In genomic region chr7:141474160-141474559, GRCm38 (mm10) we compare ENCODE assay signal across 9 mouse cellular contexts. TPM values are rescaled to one million over a fixed set of nuclear protein-coding genes. Genes with fewer than 3 reads are reported as not detected.
DNase-seq lines count a peak whose midpoint lies in the region; ATAC-seq and TF ChIP-seq lines count a peak whose summit lies in the region.
"Had no signal": no experiment of that assay in that cellular context is flagged by ENCODE, and none has a peak within 500 bp of the region (broad histone marks: within the 10 kb centered on the region; RNA-seq: fewer than 3 reads in every experiment).

No protein-coding gene starts in this region.

- no peaks in the 10 kb centered on the region for H3K27me3 ChIP-seq in heart, embryonic 13.5 days (replicated peaks)
- no peaks in the 10 kb centered on the region for H3K27me3 ChIP-seq in G1E (ENCODE audit: insufficient read depth, low read length)
- H3K27me3 ChIP-seq in heart, postnatal 0 days (ENCODE audit: control insufficient read depth, insufficient read depth, low read length) = no peaks in the 10 kb centered on the region

- no peak for ATAC-seq in heart, embryonic 13.5 days (ENCODE audit: extremely low read depth, insufficient number of reproducible peaks, low FRiP score, low TSS enrichment)
- ATAC-seq in G1E (ENCODE audit: extremely low read depth, insufficient number of reproducible peaks, low FRiP score, poor library complexity, severe bottlenecking) = no peak
- ATAC-seq in heart, postnatal 0 days (ENCODE audit: insufficient read depth, low read depth) = no peak

- peaks cover 38% of the 10 kb centered on the region for H3K36me3 ChIP-seq in heart, embryonic 13.5 days
- H3K36me3 ChIP-seq in G1E (replicated peaks) (peaks cover 58% of the 10 kb centered on the region), macrophage (ENCODE audit: inconsistent target) (peaks cover 17% of the 10 kb centered on the region; the same call in 1 of the 2 replicates)
- H3K36me3 ChIP-seq in heart, postnatal 0 days (replicated peaks; ENCODE audit: control insufficient read depth, insufficient read depth, low read length) = peaks cover 32% of the 10 kb centered on the region

- H3K9ac ChIP-seq in heart, embryonic 13.5 days = peak overlapping the region; percentile 91
- peak overlapping the region; percentile 80 for H3K9ac ChIP-seq in heart, postnatal 0 days (replicated peaks; ENCODE audit: low read depth, low read length)

- no peak for DNase-seq in heart, adult 18-20 months
- no peak for DNase-seq in G1E (ENCODE audit: low spot score)
- DNase-seq in heart, postnatal 0 days (ENCODE audit: low spot score) = no peak
- no peak for DNase-seq in urinary bladder, postnatal 25 days (ENCODE audit: low spot score)
- no peak for DNase-seq in gastrocnemius, adult 8-10 months (ENCODE audit: low spot score in 2 of 2)
- no peak for DNase-seq in urinary bladder, adult 18-20 months (ENCODE audit: low spot score in 2 of 2)

- H3K4me1 ChIP-seq in heart, embryonic 13.5 days = peaks cover 61% of the 10 kb centered on the region
- peaks cover 78% of the 10 kb centered on the region for H3K4me1 ChIP-seq in G1E (ENCODE audit: insufficient read depth, low read depth, low read length)
- peaks cover 48% of the 10 kb centered on the region for H3K4me1 ChIP-seq in heart, postnatal 0 days (ENCODE audit: control insufficient read depth, insufficient read depth)

- peak overlapping the region; percentile 88 for H3K4me3 ChIP-seq in heart, embryonic 13.5 days
- H3K4me3 ChIP-seq in G1E (ENCODE audit: low read depth, low read length) = peak overlapping the region; percentile 84
- H3K4me3 ChIP-seq in heart, postnatal 0 days (ENCODE audit: low read depth, low read length) = peak overlapping the region; percentile 69
- peak overlapping the region; percentile 91 for H3K4me3 ChIP-seq in macrophage (ENCODE audit: inconsistent target)

- WGBS in heart, embryonic 13.5 days = 5% methylated on average over 5 of the region's 5 CpGs
- 5% methylated on average over 5 of the region's 5 CpGs for WGBS in heart, postnatal 0 days
- WGBS in macrophage (ENCODE audit: missing documents) = 8% methylated on average over 5 of the region's 5 CpGs

- no peak for TF ChIP-seq CTCF in G1E (IDR thresholded peaks at IDR 0.05; ENCODE audit: low read depth, low read length)
- TF ChIP-seq CTCF in heart, postnatal 0 days (IDR thresholded peaks at IDR 0.05; ENCODE audit: low read depth) = no peak

- H3K79me2 ChIP-seq in macrophage (ENCODE audit: inconsistent target) = peaks cover 72% of the 10 kb centered on the region

- peak overlapping the region; percentile 95 for H3K4me2 ChIP-seq in heart, embryonic 13.5 days
- H3K4me2 ChIP-seq in heart, postnatal 0 days (ENCODE audit: low read depth, low read length) = peak overlapping the region; percentile 93

- no peak for TF ChIP-seq EP300 in heart, postnatal 0 days (IDR thresholded peaks at IDR 0.05; ENCODE audit: low read depth)

- H3K9me3 ChIP-seq in heart, embryonic 13.5 days = no peaks in the 10 kb centered on the region
- no peaks in the 10 kb centered on the region for H3K9me3 ChIP-seq in G1E (replicated peaks)
- H3K9me3 ChIP-seq in heart, postnatal 0 days (replicated peaks; ENCODE audit: control insufficient read depth, low read length) = no peaks in the 10 kb centered on the region

- no peak overlapping the region for H3K27ac ChIP-seq in heart, embryonic 13.5 days (replicated peaks)
- H3K27ac ChIP-seq in heart, postnatal 0 days (ENCODE audit: low read depth) = no peak overlapping the region
- H3K27ac ChIP-seq in macrophage = no peak overlapping the region

RNA-seq across cellular contexts. Expression of gene Polr2l, which starts 0.8 kb away (rescaled TPM):
- polyA plus RNA-seq in heart, embryonic 13.5 days (2015; fragmentation: Nextera tagmentation; extraction: Ambion mirVana) = 67.3 and 76.3 TPM in 2 replicates
- 10 to 100 TPM; 82.3 to 97.7 TPM for total RNA-seq in heart, adult 18-20 months (2021)
- total RNA-seq in G1E (2014; fragmentation: Nextera tagmentation) = 13.0 and 18.7 TPM in 2 replicates
- total RNA-seq in G1E (2017) = 61.0 and 66.9 TPM in 2 replicates
- polyA plus RNA-seq in G1E (2012) = 58.3 and 69.4 TPM in 2 replicates
- total RNA-seq in heart, postnatal 0 days (2014; rRNA removed; ENCODE audit: low replicate concordance) = 17.4 and 32.3 TPM in 2 replicates
- 77.6 and 81.3 TPM in 2 replicates for polyA plus RNA-seq in heart, postnatal 0 days (2015; fragmentation: Nextera tagmentation; extraction: Ambion mirVana)
- 1 to 10 TPM in 20 of 26 experiments, under 1 TPM in 5, not detected in 1; 0.66 to 4.8 (median 1.9) TPM for total RNA-seq in macrophage (2018; cell fraction: chromatin; rRNA removed)
- total RNA-seq in macrophage (2018; cell fraction: cytosol; rRNA removed) = 10 to 100 TPM; 12.7 to 21.0 (median 16.7) TPM
- 10 to 100 TPM in 1 of 26 experiments, 1 to 10 TPM in 25; 2.0 to 10.8 (median 4.9) TPM for total RNA-seq in macrophage (2018; cell fraction: nucleus; rRNA removed)
- 8.3 to 22.8 TPM (median 12.8 TPM) in 3 replicates for polyA plus RNA-seq in macrophage (2018)
- 10 to 100 TPM; 57.4 to 68.5 (median 63.7) TPM for total RNA-seq in gastrocnemius, adult 8-10 months (2022)

RNA-seq across cellular contexts. Expression of gene Tspan4, which starts 0.9 kb away (rescaled TPM):
- polyA plus RNA-seq in heart, embryonic 13.5 days (2015; fragmentation: Nextera tagmentation; extraction: Ambion mirVana) = 64.5 and 68.8 TPM in 2 replicates
- 10 to 100 TPM; 18.9 to 22.9 TPM for total RNA-seq in heart, adult 18-20 months (2021)
- total RNA-seq in G1E (2014; fragmentation: Nextera tagmentation) = 13.5 and 14.6 TPM in 2 replicates
- total RNA-seq in G1E (2017) = 28.7 and 35.3 TPM in 2 replicates
- 15.3 and 16.2 TPM in 2 replicates for polyA plus RNA-seq in G1E (2012)
- total RNA-seq in heart, postnatal 0 days (2014; rRNA removed; ENCODE audit: low replicate concordance) = 84.2 and 87.8 TPM in 2 replicates
- polyA plus RNA-seq in heart, postnatal 0 days (2015; fragmentation: Nextera tagmentation; extraction: Ambion mirVana) = 72.2 and 72.3 TPM in 2 replicates
- total RNA-seq in macrophage (2018; cell fraction: chromatin; rRNA removed) = 10 to 100 TPM in 22 of 26 experiments, 1 to 10 TPM in 4; 5.5 to 64.4 (median 18.6) TPM
- 100 to 1,000 TPM in 13 of 26 experiments, 10 to 100 TPM in 13; 59.2 to 144 (median 95.9) TPM for total RNA-seq in macrophage (2018; cell fraction: cytosol; rRNA removed)
- 10 to 100 TPM; 20.5 to 94.6 (median 59.4) TPM for total RNA-seq in macrophage (2018; cell fraction: nucleus; rRNA removed)
- polyA plus RNA-seq in macrophage (2018) = 48.8 to 142 TPM (median 129 TPM) in 3 replicates
- total RNA-seq in gastrocnemius, adult 8-10 months (2022) = 10 to 100 TPM in 2 of 4 experiments, 1 to 10 TPM in 2; 8.1 to 15.1 (median 11.9) TPM

RNA-seq across cellular contexts. Expression of gene Cd151, which starts 7.0 kb away (rescaled TPM):
- polyA plus RNA-seq in heart, embryonic 13.5 days (2015; fragmentation: Nextera tagmentation; extraction: Ambion mirVana) = 28.5 and 31.4 TPM in 2 replicates
- 100 to 1,000 TPM; 320 to 330 TPM for total RNA-seq in heart, adult 18-20 months (2021)
- total RNA-seq in G1E (2014; fragmentation: Nextera tagmentation) = 6.4 and 13.8 TPM in 2 replicates
- total RNA-seq in G1E (2017) = 18.1 and 24.3 TPM in 2 replicates
- 8.0 and 13.3 TPM in 2 replicates for polyA plus RNA-seq in G1E (2012)
- 288 and 323 TPM in 2 replicates for total RNA-seq in heart, postnatal 0 days (2014; rRNA removed; ENCODE audit: low replicate concordance)
- 37.8 and 39.7 TPM in 2 replicates for polyA plus RNA-seq in heart, postnatal 0 days (2015; fragmentation: Nextera tagmentation; extraction: Ambion mirVana)
- total RNA-seq in macrophage (2018; cell fraction: chromatin; rRNA removed) = 10 to 100 TPM in 24 of 26 experiments, 1 to 10 TPM in 2; 5.1 to 58.6 (median 27.5) TPM
- total RNA-seq in macrophage (2018; cell fraction: cytosol; rRNA removed) = 10 to 100 TPM; 32.3 to 71.3 (median 44.7) TPM
- total RNA-seq in macrophage (2018; cell fraction: nucleus; rRNA removed) = 10 to 100 TPM; 22.8 to 70.2 (median 40.4) TPM
- polyA plus RNA-seq in macrophage (2018) = 58.4 to 83.6 TPM (median 60.3 TPM) in 3 replicates
- 10 to 100 TPM; 78.2 to 98.0 (median 86.2) TPM for total RNA-seq in gastrocnemius, adult 8-10 months (2022)

RNA-seq across cellular contexts. Expression of gene Cracr2b, which starts 13.3 kb away (rescaled TPM):
- 20.2 and 23.0 TPM in 2 replicates for polyA plus RNA-seq in heart, embryonic 13.5 days (2015; fragmentation: Nextera tagmentation; extraction: Ambion mirVana)
- 10 to 100 TPM; 22.5 to 23.3 TPM for total RNA-seq in heart, adult 18-20 months (2021)
- total RNA-seq in G1E (2014; fragmentation: Nextera tagmentation) (not detected in 2 replicates), G1E (2017) (0.44 TPM in 1 of 2 replicates, not detected in the other)
- polyA plus RNA-seq in G1E (2012) (not detected in 2 replicates), macrophage (2018) (15.7 to 22.0 TPM (median 19.0 TPM) in 3 replicates)
- total RNA-seq in heart, postnatal 0 days (2014; rRNA removed; ENCODE audit: low replicate concordance) = 6.2 and 134 TPM in 2 replicates
- polyA plus RNA-seq in heart, postnatal 0 days (2015; fragmentation: Nextera tagmentation; extraction: Ambion mirVana) = 23.9 and 24.2 TPM in 2 replicates
- total RNA-seq in macrophage (2018; cell fraction: chromatin; rRNA removed) = 100 to 1,000 TPM in 3 of 26 experiments, 10 to 100 TPM in 16, 1 to 10 TPM in 7; 3.3 to 175 (median 28.4) TPM
- 10 to 100 TPM in 14 of 26 experiments, 1 to 10 TPM in 12; 2.7 to 27.1 (median 10.4) TPM for total RNA-seq in macrophage (2018; cell fraction: cytosol; rRNA removed)
- 10 to 100 TPM in 17 of 26 experiments, 1 to 10 TPM in 9; 3.5 to 65.9 (median 13.5) TPM for total RNA-seq in macrophage (2018; cell fraction: nucleus; rRNA removed)
- total RNA-seq in gastrocnemius, adult 8-10 months (2022) = 10 to 100 TPM in 1 of 4 experiments, 1 to 10 TPM in 3; 3.3 to 11.4 (median 6.9) TPM
- total RNA-seq: common myeloid progenitor, adult 5-6 weeks had no signal

RNA-seq across cellular contexts. Expression of gene Pnpla2, which starts 19.2 kb away (rescaled TPM):
- polyA plus RNA-seq in heart, embryonic 13.5 days (2015; fragmentation: Nextera tagmentation; extraction: Ambion mirVana) = 42.6 and 45.7 TPM in 2 replicates
- 100 to 1,000 TPM; 387 to 566 TPM for total RNA-seq in heart, adult 18-20 months (2021)
- 23.6 and 26.7 TPM in 2 replicates for total RNA-seq in G1E (2014; fragmentation: Nextera tagmentation)
- 7.1 and 9.9 TPM in 2 replicates for total RNA-seq in G1E (2017)
- 49.9 and 50.5 TPM in 2 replicates for polyA plus RNA-seq in G1E (2012)
- total RNA-seq in heart, postnatal 0 days (2014; rRNA removed; ENCODE audit: low replicate concordance) = 47.9 and 63.8 TPM in 2 replicates
- 157 and 159 TPM in 2 replicates for polyA plus RNA-seq in heart, postnatal 0 days (2015; fragmentation: Nextera tagmentation; extraction: Ambion mirVana)
- 10 to 100 TPM in 22 of 26 experiments, 1 to 10 TPM in 4; 7.5 to 38.7 (median 16.8) TPM for total RNA-seq in macrophage (2018; cell fraction: chromatin; rRNA removed)
- 10 to 100 TPM; 37.7 to 80.6 (median 52.0) TPM for total RNA-seq in macrophage (2018; cell fraction: cytosol; rRNA removed)
- 10 to 100 TPM; 15.5 to 44.6 (median 23.4) TPM for total RNA-seq in macrophage (2018; cell fraction: nucleus; rRNA removed)
- 36.1 to 135 TPM (median 74.0 TPM) in 3 replicates for polyA plus RNA-seq in macrophage (2018)
- 100 to 1,000 TPM; 250 to 384 (median 284) TPM for total RNA-seq in gastrocnemius, adult 8-10 months (2022)
